Mouse (Mus musculus) Muller cell, postnatal 12 days (primary cell): Measurements from ENCODE around the gene Dctn2.
"Not testable (repeated sequence)": the region's sequence is repeated elsewhere in the genome, so short reads cannot be mapped to it uniquely, and the experiment has no call there.

Source experiments
- DNase-seq: peaks from one replicate; pipeline ENCODE4 v3.0.0-alpha.2; 2015; ENCODE audit errors: inconsistent ontology term

The Dctn2 gene

GRCm38 (mm10) chr10:127312858-127313257 is 46.7 kb downstream of the Dctn2 start:
- DNase-seq = no peak

- DNase-seq = not testable (repeated sequence)
Measured at GRCm38 (mm10) chr10:127313516-127313915, 47.3 kb downstream of the Dctn2 start.

- DNase-seq = not testable (repeated sequence)
Measured at GRCm38 (mm10) chr10:127314950-127315349, 48.8 kb downstream of the Dctn2 start.

GRCm38 (mm10) chr10:127317277-127317676 is 51.1 kb downstream of the Dctn2 start:
- DNase-seq = no peak

GRCm38 (mm10) chr10:127318009-127318408 is 51.8 kb downstream of the Dctn2 start:
- no peak for DNase-seq

- no peak for DNase-seq
Measured at GRCm38 (mm10) chr10:127319969-127320368, 53.8 kb downstream of the Dctn2 start.

- no peak for DNase-seq
Measured at GRCm38 (mm10) chr10:127321621-127322020, 55.5 kb downstream of the Dctn2 start, which contains the start of gene Arhgap9. Gene Arhgap9 (plus strand): TSS chr10:127321964.

GRCm38 (mm10) chr10:127322178-127322577 is 56.0 kb downstream of the Dctn2 start:
- DNase-seq = no peak

GRCm38 (mm10) chr10:127322669-127323068 is 56.5 kb downstream of the Dctn2 start:
- DNase-seq = no peak

GRCm38 (mm10) chr10:127323131-127323855 is 57.1 kb downstream of the Dctn2 start:
- no peak for DNase-seq

- peak; percentile 23 for DNase-seq
Measured at GRCm38 (mm10) chr10:127324495-127324894, 58.3 kb downstream of the Dctn2 start.

- DNase-seq = no peak
Measured at GRCm38 (mm10) chr10:127325454-127326016, 59.4 kb downstream of the Dctn2 start.

- peak; percentile 38 for DNase-seq
Measured at GRCm38 (mm10) chr10:127326017-127326801, 60.0 kb downstream of the Dctn2 start.

- DNase-seq = peak; percentile 31
Measured at GRCm38 (mm10) chr10:127326828-127327227, 60.7 kb downstream of the Dctn2 start.

- no peak for DNase-seq
Measured at GRCm38 (mm10) chr10:127327461-127328145, 61.4 kb downstream of the Dctn2 start.

- no peak for DNase-seq
Measured at GRCm38 (mm10) chr10:127330212-127330611, 64.0 kb downstream of the Dctn2 start.
